Mouse (Mus musculus) kidney, postnatal 0 days (tissue): ENCODE results near the gene Epgn. TPM values are rescaled to one million over a fixed set of nuclear protein-coding genes. Genes with fewer than 3 reads are reported as not detected.

Source experiments
- ATAC-seq: fragments of 200-750 bp; cut with Nextera tagmentation; replicated peaks from 2 replicates; pipeline ENCODE4 v1.8.0; 2017; ENCODE audit warnings: low read depth, moderate number of reproducible peaks, moderate TSS enrichment, moderate library complexity; ENCODE audit not compliant: low FRiP score
- DNase-seq: peaks from one replicate; pipeline ENCODE4 v3.0.0-alpha.2; 2016; ENCODE audit warnings: low spot score
- H3K27ac ChIP-seq: fragments of 300-500 bp; sonication (generic); 2 replicates; pipeline ENCODE4 v1.5.1; 2014; ENCODE audit warnings: mild to moderate bottlenecking
- H3K27me3 ChIP-seq: fragments of 300-500 bp; sonication (generic); 2 replicates; pipeline ENCODE4 v1.6.1; 2014; ENCODE audit warnings: low read length, mixed read lengths; ENCODE audit not compliant: insufficient read depth
- H3K36me3 ChIP-seq: fragments of 300-500 bp; sonication (generic); 2 replicates; pipeline ENCODE4 v1.6.1; 2014; ENCODE audit warnings: low read length, mixed read lengths; ENCODE audit not compliant: insufficient read depth
- H3K4me1 ChIP-seq: fragments of 300-500 bp; sonication (generic); replicated peaks from 2 replicates; pipeline ENCODE4 v1.6.1; 2014; ENCODE audit warnings: antibody characterized with exemption, low read length, mixed read lengths; ENCODE audit not compliant: insufficient read depth
- H3K4me2 ChIP-seq: fragments of 300-500 bp; sonication (generic); 2 replicates; pipeline ENCODE4 v1.6.1; 2014; ENCODE audit warnings: mild to moderate bottlenecking, low read length, moderate library complexity, mixed read lengths
- H3K4me3 ChIP-seq: fragments of 300-500 bp; sonication (generic); replicated peaks from 2 replicates; pipeline ENCODE4 v1.5.1; 2014; ENCODE audit warnings: low read depth, low read length
- H3K9ac ChIP-seq: fragments of 300-500 bp; sonication (generic); 2 replicates; pipeline ENCODE4 v1.6.1; 2014; ENCODE audit warnings: low read depth, low read length
- H3K9me3 ChIP-seq: fragments of 300-500 bp; sonication (generic); replicated peaks from 2 replicates; pipeline ENCODE4 v1.6.1; 2016; ENCODE audit warnings: low read length, inconsistent platforms, mixed read lengths
- CTCF ChIP-seq: IDR thresholded peaks from 2 replicates; pipeline ENCODE4 v1.5.1; 2016; ENCODE audit warnings: antibody characterized with exemption, low read depth, mild to moderate bottlenecking, moderate library complexity
- WGBS: fragments of 180-500 bp; shearing (Covaris S2); extraction: QIAGEN DNeasy Blood & Tissue Kit; methylation state at CpG from one replicate; pipeline ENCODE4 v1.1.7; 2014; 5-methylcytosine and 5-hydroxymethylcytosine counted together
- polyA plus RNA-seq: library from polyadenylated mRNA; unstranded; fragments of >200 nt; fragmentation: Nextera tagmentation; extraction: Ambion mirVana; gene quantifications from 2 replicates; pipeline ENCODE4 v1.2.1, GENCODE M21; 2015

Epgn gene
- polyA plus RNA-seq: 0.10 and 0.11 TPM in 2 replicates

DNA sequence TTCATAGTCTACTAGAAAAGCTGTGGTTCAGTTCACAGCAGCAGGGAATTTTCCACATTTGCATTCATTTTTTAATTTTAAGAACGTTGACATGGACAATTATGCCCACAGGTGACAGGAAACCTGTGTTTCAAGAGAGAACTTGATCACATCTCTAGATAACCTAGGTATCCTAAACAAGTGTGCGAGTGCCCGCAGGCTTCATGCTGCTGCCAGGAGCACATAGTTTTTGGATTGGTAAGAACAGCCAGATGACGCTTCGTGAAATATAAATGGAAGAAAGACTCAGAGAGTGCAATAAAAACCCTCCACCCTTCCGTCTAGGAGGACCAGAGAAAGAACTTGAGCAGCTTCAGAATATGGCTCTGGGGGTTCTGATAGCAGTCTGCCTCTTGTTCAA is at the start of gene Epgn:
Epgn (plus strand) TSS at position 301 of the 400 bp plus-strand sequence.
- no peak within 1 kb of the TSS for H3K4me3 ChIP-seq

DNA sequence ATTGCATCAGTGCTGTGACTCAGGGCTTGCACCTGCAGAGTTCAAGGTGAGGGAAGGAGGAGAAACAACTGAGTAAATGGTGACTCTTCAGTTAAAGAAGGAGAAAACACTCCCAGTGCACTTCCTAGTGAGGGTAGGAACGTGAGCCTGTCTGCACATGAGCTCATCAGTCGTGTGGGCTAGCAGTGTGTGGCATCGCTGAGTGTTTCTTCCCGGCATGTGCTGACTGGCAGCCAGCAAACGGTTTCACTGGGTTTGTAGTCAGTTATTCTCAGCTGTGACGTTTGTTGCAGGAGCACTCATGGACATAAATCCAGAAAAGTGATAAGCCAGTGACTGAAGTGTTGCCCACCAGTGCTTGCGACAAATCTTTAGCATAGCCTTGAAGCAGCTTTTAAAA is 47.0 kb upstream of the Epgn start:
- no peaks in the 10 kb centered on the region for H3K4me1 ChIP-seq
- H3K9me3 ChIP-seq: no peaks in the 10 kb centered on the region
- H3K4me3 ChIP-seq: no peak overlapping the region
- WGBS: 84% methylated on average over 7 of the region's 7 CpGs
- H3K27ac ChIP-seq: no peak overlapping the region
- TF ChIP-seq CTCF: no peak
- no peak for ATAC-seq
- H3K9ac ChIP-seq: no peak overlapping the region
- H3K4me2 ChIP-seq: no peak overlapping the region
- DNase-seq: no peak
- no peaks in the 10 kb centered on the region for H3K27me3 ChIP-seq
- H3K36me3 ChIP-seq: 0 out of 2 replicates have a peak, but pooled peaks cover 2% of the 10 kb centered on the region

More for the DNA sequence above, at the start of gene Epgn:
- H3K36me3 ChIP-seq: no peaks in the 10 kb centered on the region
- TF ChIP-seq CTCF: no peak
- H3K4me2 ChIP-seq: no peak within 1 kb of the TSS
- H3K9ac ChIP-seq: no peak within 1 kb of the TSS
- H3K27me3 ChIP-seq: no peaks in the 10 kb centered on the region
- no peak within 1 kb of the TSS for H3K27ac ChIP-seq
- H3K9me3 ChIP-seq: no peaks in the 10 kb centered on the region
- H3K4me1 ChIP-seq: no peaks in the 10 kb centered on the region
- ATAC-seq (no peak), DNase-seq (no peak)
- 77% methylated on average over 6 of the region's 6 CpGs for WGBS

DNA sequence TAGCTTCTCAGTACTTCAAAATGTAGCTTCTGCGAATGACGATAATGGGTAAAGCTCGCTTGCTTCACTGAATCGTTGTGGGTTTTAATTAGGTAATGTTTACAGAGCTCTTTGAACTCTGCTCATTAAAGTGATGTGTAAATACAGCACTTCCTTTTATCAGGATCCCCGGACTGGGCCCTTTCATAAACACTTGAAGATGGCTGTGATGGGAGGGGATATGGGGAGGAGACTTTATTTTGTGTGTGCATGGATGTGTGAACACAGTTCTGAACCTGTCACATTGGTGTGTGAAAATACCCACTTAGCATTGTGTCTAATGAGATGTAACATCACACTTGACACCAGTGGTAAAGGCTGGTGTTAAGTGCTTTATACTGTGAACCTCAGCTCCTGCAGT is 39.7 kb upstream of the Epgn start:
- TF ChIP-seq CTCF: no peak
- ATAC-seq (no peak), DNase-seq (no peak)
- Histone ChIP-seq H3K27ac (no peak overlapping the region), H3K27me3 (no peaks in the 10 kb centered on the region), H3K9me3 (no peaks in the 10 kb centered on the region), H3K4me1 (no peaks in the 10 kb centered on the region), H3K4me3 (no peak overlapping the region), H3K9ac (no peak overlapping the region), H3K36me3 (no peaks in the 10 kb centered on the region), H3K4me2 (no peak overlapping the region)
- 50% methylated on average over 5 of the region's 5 CpGs for WGBS

DNA sequence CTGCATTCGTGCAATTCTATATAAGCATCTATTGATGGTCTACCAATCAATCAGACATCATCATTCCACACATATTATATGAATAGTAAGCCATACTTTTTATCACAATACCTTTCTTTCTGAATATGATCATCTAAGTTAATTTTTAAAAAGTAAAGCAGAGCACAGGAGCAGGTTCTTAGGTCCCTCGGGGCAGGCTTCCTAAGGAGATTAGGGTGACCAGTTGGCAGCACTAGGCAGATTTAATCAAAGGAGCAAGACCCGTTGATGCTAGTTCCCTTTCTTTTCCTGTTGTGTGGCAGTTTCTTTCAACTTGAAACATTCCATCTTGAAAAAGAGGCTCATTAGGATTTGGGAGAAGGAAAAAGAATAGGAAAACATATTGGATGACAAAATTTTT is 39.1 kb upstream of the Epgn start:
- 72% methylated on average over 3 of the region's 3 CpGs for WGBS
- no peaks in the 10 kb centered on the region for H3K4me1 ChIP-seq
- TF ChIP-seq CTCF: no peak

DNA sequence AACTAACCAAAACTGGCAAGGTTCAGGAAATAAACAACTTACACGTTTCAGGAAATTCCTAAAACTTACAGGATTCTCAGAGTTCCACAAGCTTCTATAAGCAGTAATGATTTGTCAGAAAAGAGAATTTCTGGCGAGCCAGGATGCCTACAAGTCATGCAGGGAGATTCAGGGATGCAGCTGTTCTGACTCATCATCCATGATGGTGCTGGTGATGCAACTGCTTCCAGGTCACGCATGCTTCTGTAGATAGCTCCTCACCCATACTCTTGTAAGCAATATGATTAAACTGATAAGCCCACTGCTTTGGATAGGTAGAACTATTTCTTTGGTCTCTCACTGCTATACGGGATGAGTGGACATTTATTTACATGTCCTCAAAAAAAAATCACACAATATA is 38.7 kb upstream of the Epgn start:
- no peaks in the 10 kb centered on the region for H3K4me1 ChIP-seq
- H3K36me3 ChIP-seq: no peaks in the 10 kb centered on the region
- H3K27me3 ChIP-seq: no peaks in the 10 kb centered on the region
- no peak overlapping the region for H3K4me3 ChIP-seq
- no peak overlapping the region for H3K4me2 ChIP-seq
- DNase-seq (no peak), ATAC-seq (no peak)
- 92% methylated on average over 4 of the region's 4 CpGs for WGBS
- H3K9me3 ChIP-seq: no peaks in the 10 kb centered on the region
- no peak overlapping the region for H3K9ac ChIP-seq
- H3K27ac ChIP-seq: no peak overlapping the region
- no peak for TF ChIP-seq CTCF

More for the DNA sequence above, 39.1 kb upstream of the Epgn start:
- DNase-seq (no peak), ATAC-seq (no peak)
- H3K4me2 ChIP-seq: no peak overlapping the region
- no peaks in the 10 kb centered on the region for H3K27me3 ChIP-seq
- H3K27ac ChIP-seq: no peak overlapping the region
- H3K9me3 ChIP-seq: no peaks in the 10 kb centered on the region
- H3K36me3 ChIP-seq: no peaks in the 10 kb centered on the region
- no peak overlapping the region for H3K9ac ChIP-seq
- H3K4me3 ChIP-seq: no peak overlapping the region

DNA sequence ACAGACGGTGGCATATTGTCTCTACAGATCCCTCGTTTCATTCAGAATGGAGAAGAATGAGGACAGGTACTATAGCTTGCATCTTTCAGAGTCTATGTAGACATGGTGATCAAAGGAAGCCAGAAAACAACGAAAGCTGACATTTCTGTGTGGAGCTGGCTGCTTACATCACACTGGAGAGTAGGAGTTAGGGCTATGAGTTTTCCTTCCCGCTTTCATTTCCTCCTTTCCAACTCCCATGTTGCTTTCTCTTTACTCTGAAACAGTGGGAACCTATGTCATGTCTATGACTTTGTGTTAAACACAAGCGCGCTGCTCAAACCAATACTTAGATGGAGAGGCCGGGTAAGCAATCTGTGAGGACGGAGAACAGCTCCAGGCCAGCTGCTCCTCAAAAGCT is 27.3 kb upstream of the Epgn start:
- no peak for TF ChIP-seq CTCF
- Histone ChIP-seq H3K36me3 (no peaks in the 10 kb centered on the region), H3K27me3 (no peaks in the 10 kb centered on the region), H3K4me3 (no peak overlapping the region), H3K9ac (no peak overlapping the region), H3K27ac (no peak overlapping the region), H3K9me3 (no peaks in the 10 kb centered on the region), H3K4me2 (no peak overlapping the region), H3K4me1 (no peaks in the 10 kb centered on the region)
- DNase-seq (no peak), ATAC-seq (no peak)
- WGBS: 96% methylated on average over 8 of the region's 8 CpGs

DNA sequence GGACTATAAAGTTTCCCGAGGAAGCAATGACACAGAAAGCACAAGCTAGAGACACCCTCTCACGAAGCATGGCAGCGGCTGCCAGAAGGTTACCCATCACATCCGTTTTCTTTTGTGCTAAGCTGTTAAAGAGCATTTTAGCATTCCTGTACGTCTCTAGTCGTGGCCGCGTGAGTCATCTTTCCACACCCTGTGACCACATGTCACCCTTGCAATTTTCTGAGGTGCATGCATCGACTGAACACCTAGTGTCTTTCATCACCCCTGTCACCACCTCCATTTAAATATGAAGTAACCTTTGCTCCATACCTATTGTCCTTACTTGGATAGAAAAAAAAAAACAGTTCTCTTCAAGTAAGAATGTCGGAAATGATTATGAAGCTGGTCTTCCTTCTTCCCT is 12.0 kb upstream of the Epgn start:
- no peak for DNase-seq
- no peak overlapping the region for H3K4me2 ChIP-seq
- H3K27me3 ChIP-seq: no peaks in the 10 kb centered on the region
- H3K4me1 ChIP-seq: no peaks in the 10 kb centered on the region
- no peak overlapping the region for H3K4me3 ChIP-seq
- TF ChIP-seq CTCF: no peak
- no peak overlapping the region for H3K27ac ChIP-seq
- WGBS: 79% methylated on average over 10 of the region's 10 CpGs
- no peaks in the 10 kb centered on the region for H3K9me3 ChIP-seq
- H3K9ac ChIP-seq: no peak overlapping the region
- H3K36me3 ChIP-seq: no peaks in the 10 kb centered on the region
- ATAC-seq: no peak
